Mouse (Mus musculus) CH12.LX (cell line): ENCODE measurements around the gene Nrros. TPM values are rescaled to one million over a fixed set of nuclear protein-coding genes. Genes with fewer than 3 reads are reported as not detected.

Experiments
- DNase-seq: peaks from one replicate; pipeline ENCODE4 v3.0.0-alpha.2; 2013; ENCODE audit errors: extremely low read depth
- H3K27ac ChIP-seq: 2 replicates; pipeline ENCODE4 v1.5.1; 2012; ENCODE audit warnings: low read depth, mild to moderate bottlenecking, control low read depth, moderate library complexity; ENCODE audit not compliant: insufficient read depth
- H3K27me3 ChIP-seq: replicated peaks from 2 replicates; pipeline ENCODE3; 2012; ENCODE audit warnings: inconsistent platforms
- H3K36me3 ChIP-seq, 2 experiments: replicated peaks in 1 of 2; 2 replicates each; pipeline versions ENCODE3 to v1.6.1; 2012; ENCODE audit warnings: inconsistent platforms in 1 of 2, low read length in 1 of 2, mild to moderate bottlenecking in 1 of 2, mixed read lengths in 1 of 2, moderate library complexity in 1 of 2; ENCODE audit not compliant: control insufficient read depth in 1 of 2, insufficient read depth in 1 of 2
- H3K4me1 ChIP-seq, 2 experiments: 2 replicates each; pipeline ENCODE4 v1.6.1; 2012; ENCODE audit warnings: inconsistent platforms in 1 of 2, moderate library complexity in 1 of 2; ENCODE audit not compliant: insufficient read depth in 2 of 2, control insufficient read depth in 1 of 2
- H3K4me2 ChIP-seq: 2 replicates; pipeline ENCODE4 v1.6.1; 2012; ENCODE audit warnings: low read depth, mild to moderate bottlenecking, control low read depth; ENCODE audit not compliant: poor library complexity, insufficient read depth, severe bottlenecking
- H3K4me3 ChIP-seq, 3 experiments: fragments of 150-350 bp in 1 of 3; sonication (generic) in 1 of 3; replicated peaks in 1 of 3; 2 replicates each; pipeline versions ENCODE3 to v1.5.1; 2011 to 2012; ENCODE audit warnings: low read depth in 2 of 3, low read length in 2 of 3, mild to moderate bottlenecking in 2 of 3, moderate library complexity in 2 of 3, control low read depth in 1 of 3, improper control_type of control experiment in 1 of 3, inconsistent platforms in 1 of 3, mixed read lengths in 1 of 3; ENCODE audit not compliant: poor library complexity in 1 of 3
- H3K79me2 ChIP-seq: replicated peaks from 2 replicates; pipeline ENCODE4 v1.6.1; 2012; ENCODE audit warnings: mild to moderate bottlenecking, moderate library complexity; ENCODE audit not compliant: control insufficient read depth, poor library complexity, insufficient read depth, severe bottlenecking; ENCODE audit errors: extremely low read depth
- H3K9ac ChIP-seq: 2 replicates; pipeline ENCODE4 v1.6.1; 2012; ENCODE audit warnings: low read depth, mild to moderate bottlenecking, control low read depth, moderate library complexity; ENCODE audit not compliant: insufficient read depth
- H3K9me3 ChIP-seq: replicated peaks from 2 replicates; pipeline ENCODE3; 2012; ENCODE audit warnings: low read length, inconsistent platforms, mixed read lengths
- BHLHE40 ChIP-seq: IDR thresholded peaks from 2 replicates; pipeline ENCODE4 v1.6.1; 2011; ENCODE audit warnings: mild to moderate bottlenecking, low read depth, low read length, improper control_type of control experiment
- CHD1 ChIP-seq: IDR thresholded peaks from 2 replicates; pipeline ENCODE4 v1.6.1; 2012; ENCODE audit warnings: low read depth, low read length, improper control_type of control experiment, inconsistent platforms
- CHD2 ChIP-seq: IDR thresholded peaks from 2 replicates; pipeline ENCODE4 v1.6.1; 2011; ENCODE audit warnings: low read length, improper control_type of control experiment
- CTCF ChIP-seq, 2 experiments: IDR thresholded peaks in 1 of 2; conservative IDR thresholded peaks in 1 of 2; 2 replicates each; pipeline ENCODE4 v1.5.1; 2011 to 2012; ENCODE audit warnings: low read depth in 2 of 2, low read length in 2 of 2, improper control_type of control experiment in 1 of 2, inconsistent platforms in 1 of 2, mild to moderate bottlenecking in 1 of 2, moderate library complexity in 1 of 2
- E2F4 ChIP-seq: IDR thresholded peaks from 2 replicates; pipeline ENCODE4 v1.6.1; 2011; ENCODE audit warnings: low read depth, low read length, improper control_type of control experiment; ENCODE audit not compliant: insufficient replicate concordance
- EP300 ChIP-seq: IDR thresholded peaks from 2 replicates; pipeline ENCODE4 v1.6.1; 2011; ENCODE audit warnings: low read length, improper control_type of control experiment
- ETS1 ChIP-seq: conservative IDR thresholded peaks from 2 replicates; pipeline ENCODE4 v1.6.1; 2012; ENCODE audit warnings: low read depth, mild to moderate bottlenecking, inconsistent platforms, low read length, improper control_type of control experiment, moderate library complexity
- GABPA ChIP-seq: IDR thresholded peaks from 2 replicates; pipeline ENCODE4 v1.6.1; 2012; ENCODE audit warnings: low read depth, low read length, improper control_type of control experiment, inconsistent platforms; ENCODE audit not compliant: insufficient replicate concordance
- IRF4 ChIP-seq: IDR thresholded peaks from 2 replicates; pipeline ENCODE4 v1.6.1; 2014; ENCODE audit warnings: low read depth, mild to moderate bottlenecking, inconsistent platforms, low read length, improper control_type of control experiment
- JUN ChIP-seq: IDR thresholded peaks from 2 replicates; pipeline ENCODE4 v1.6.1; 2011; ENCODE audit warnings: low read depth, mild to moderate bottlenecking, low read length, improper control_type of control experiment, moderate library complexity; ENCODE audit not compliant: insufficient read depth
- KAT2A ChIP-seq: IDR thresholded peaks from 2 replicates; pipeline ENCODE4 v1.6.1; 2012; ENCODE audit warnings: low read length, improper control_type of control experiment, inconsistent platforms; ENCODE audit not compliant: insufficient replicate concordance
- MAFK ChIP-seq: IDR thresholded peaks from 2 replicates; pipeline ENCODE4 v1.6.1; 2011; ENCODE audit warnings: low read length, improper control_type of control experiment; ENCODE audit not compliant: insufficient replicate concordance
- MEF2A ChIP-seq: IDR thresholded peaks from 2 replicates; pipeline ENCODE4 v1.6.1; 2014; ENCODE audit warnings: low read depth, mild to moderate bottlenecking, inconsistent platforms, low read length, improper control_type of control experiment, borderline replicate concordance
- MXI1 ChIP-seq: IDR thresholded peaks from 2 replicates; pipeline ENCODE4 v1.6.1; 2011; ENCODE audit warnings: mild to moderate bottlenecking, low read depth, low read length, improper control_type of control experiment
- MYC ChIP-seq: IDR thresholded peaks from 2 replicates; pipeline ENCODE4 v1.6.1; 2011; ENCODE audit warnings: low read depth, mild to moderate bottlenecking, improper control_type of control experiment, low read length
- POLR2AphosphoS2 ChIP-seq: IDR thresholded peaks from 2 replicates; pipeline ENCODE4 v1.6.1; 2011; ENCODE audit warnings: low read depth, low read length, improper control_type of control experiment
- RAD21 ChIP-seq: IDR thresholded peaks from 2 replicates; pipeline ENCODE4 v1.6.1; 2011; ENCODE audit warnings: low read depth, mild to moderate bottlenecking, low read length, improper control_type of control experiment, moderate library complexity
- RCOR1 ChIP-seq: conservative IDR thresholded peaks from 2 replicates; pipeline ENCODE4 v1.6.1; 2012; ENCODE audit warnings: low read depth, mild to moderate bottlenecking, inconsistent platforms, low read length, improper control_type of control experiment
- SIN3A ChIP-seq: IDR thresholded peaks from 2 replicates; pipeline ENCODE4 v1.6.1; 2012; ENCODE audit warnings: low read length, improper control_type of control experiment, inconsistent platforms
- TBP ChIP-seq: conservative IDR thresholded peaks from 2 replicates; pipeline ENCODE4 v1.6.1; 2011; ENCODE audit warnings: low read depth, low read length, improper control_type of control experiment
- ZC3H11A ChIP-seq: IDR thresholded peaks from 2 replicates; pipeline ENCODE4 v1.6.1; 2012; ENCODE audit warnings: low read depth, mild to moderate bottlenecking, inconsistent platforms, low read length, improper control_type of control experiment
- ZKSCAN1 ChIP-seq: IDR thresholded peaks from 2 replicates; pipeline ENCODE4 v1.6.1; 2012; ENCODE audit warnings: low read depth, inconsistent platforms, low read length, improper control_type of control experiment, borderline replicate concordance
- dilution Hi-C: fragments of 300-500 bp; cut with MboI; formaldehyde crosslinking; loops from 2 replicates; pipeline ENCODE4 v1.14.3; 2020; ENCODE audit warnings: low sequenced_read_pairs; ENCODE audit not compliant: extremely low pct_unique_long_range_greater_than_20kb, extremely low pct_ligation_motif_present
- in situ Hi-C: fragments of 300-500 bp; cut with MboI; formaldehyde crosslinking; loops from 3 replicates; pipeline ENCODE4 v1.14.3; 2019; ENCODE audit warnings: low sequenced_read_pairs, low pct_ligation_motif_present, low pct_unique_long_range_greater_than_20kb, mixed read lengths
- polyA plus RNA-seq: library from polyadenylated mRNA; unstranded; fragments of >175 nt; gene quantifications from 2 replicates; pipeline ENCODE4 v1.2.1, GENCODE M21; 2012; ENCODE audit warnings: low read depth; ENCODE audit not compliant: insufficient read length
- total RNA-seq, 2 experiments: library from RNA; depleted of rRNA; stranded (reverse); fragments of 300-350 nt in 1 of 2; fragments of >200 nt in 1 of 2; gene quantifications; 2 replicates each; pipeline ENCODE4 v1.2.3; 2012 to 2014

The Nrros gene
- total and polyA plus RNA-seq, 3 experiments: 49.6 to 71.0 (median 64.3) TPM

- TF ChIP-seq KAT2A (peak; percentile 76; the same call in 1 of the 2 replicates), CTCF (conservative IDR thresholded peaks at IDR 0.05 in 1 of 2, IDR thresholded peaks at IDR 0.05 in 1 of 2; ENCODE audit: low read depth in 2 of 2, low read length in 2 of 2) (0 out of 4 replicates have a peak, but pooled peaks of 1 of the 2 experiments have one; percentile 10), CHD1 (no peak), BHLHE40 (peak; percentile 70), MEF2A (peak; percentile 82), SIN3A (peak; percentile 95), MXI1 (peak; percentile 79; the same call in 1 of the 2 replicates), GABPA (no peak)
- TF ChIP-seq, all 38 proteins: peak for 23
Measured at GRCm38 (mm10) chr16:32163392-32163791, 2.0 kb downstream of the Nrros start (continued).

GRCm38 (mm10) chr16:32160742-32161323 lies 4.6 kb downstream of the Nrros start:
- TF ChIP-seq GABPA: no peak
- TF ChIP-seq MAFK: no peak
- peak; percentile 58 for TF ChIP-seq IRF4
- TF ChIP-seq TBP: 0 out of 2 replicates have a peak, but pooled peaks have one; percentile 31
- no peak for TF ChIP-seq ETS1
- peak; percentile 60; the same call in 1 of the 2 replicates for TF ChIP-seq SIN3A
- peak; percentile 46; the same call in 1 of the 2 replicates for TF ChIP-seq MXI1
- TF ChIP-seq MEF2A: peak; percentile 84
- TF ChIP-seq EP300: 0 out of 2 replicates have a peak, but pooled peaks have one; percentile 5
- no peak for TF ChIP-seq ZC3H11A
- TF ChIP-seq MYC: peak; percentile 53; the same call in 1 of the 2 replicates
- TF ChIP-seq, all 38 proteins: peak for 7
- peak overlapping the region in 1 of 3 experiments; percentile 17 for H3K4me3 ChIP-seq
- H3K36me3 ChIP-seq: peaks cover 31 to 53% of the 10 kb centered on the region in 2 experiments
- in situ Hi-C loops: loop anchor here (5.0 kb wide), 1 partner anchor 34 kb away; no protein-coding TSS in a partner anchor
- peak overlapping the region; percentile 5; the same call in 1 of the 2 replicates for H3K27ac ChIP-seq
- dilution Hi-C loops: no loop called here
- peak overlapping the region; percentile 75 for H3K4me2 ChIP-seq
- H3K79me2 ChIP-seq: peaks cover 82% of the 10 kb centered on the region
- H3K4me1 ChIP-seq: peaks cover 13 to 50% of the 10 kb centered on the region in 2 experiments
- peak overlapping the region; percentile 15; the same call in 1 of the 2 replicates for H3K9ac ChIP-seq
- no peaks in the 10 kb centered on the region for H3K27me3 ChIP-seq
- H3K9me3 ChIP-seq: peaks cover under 1% of the 10 kb centered on the region
- peak; percentile 46 for DNase-seq

- H3K36me3 ChIP-seq: peaks cover 49 to 72% of the 10 kb centered on the region in 2 experiments
Measured at GRCm38 (mm10) chr16:32158966-32159365, 6.4 kb downstream of the Nrros start.

More at GRCm38 (mm10) chr16:32158966-32159365, 6.4 kb downstream of the Nrros start:
- Histone ChIP-seq H3K9ac (no peak overlapping the region), H3K79me2 (peaks cover 76% of the 10 kb centered on the region), H3K4me3 (no peak overlapping the region), H3K4me2 (no peak overlapping the region), H3K4me1 (peaks cover 11 to 46% of the 10 kb centered on the region in 2 experiments), H3K27ac (no peak overlapping the region), H3K27me3 (no peaks in the 10 kb centered on the region), H3K9me3 (peaks cover 10% of the 10 kb centered on the region)
- TF ChIP-seq CHD2 (no peak), BHLHE40 (no peak), RCOR1 (no peak), MXI1 (no peak), MAFK (no peak), TBP (no peak), EP300 (no peak), CTCF (conservative IDR thresholded peaks at IDR 0.05 in 1 of 2, IDR thresholded peaks at IDR 0.05 in 1 of 2; ENCODE audit: low read depth in 2 of 2, low read length in 2 of 2) (no peak), JUN (no peak), CHD1 (no peak), E2F4 (no peak), RAD21 (no peak), POLR2AphosphoS2 (no peak), ZKSCAN1 (no peak)
- in situ Hi-C loops: no loop called here
- no peak for DNase-seq
- dilution Hi-C loops: no loop called here
